In the genomic region with DNA sequence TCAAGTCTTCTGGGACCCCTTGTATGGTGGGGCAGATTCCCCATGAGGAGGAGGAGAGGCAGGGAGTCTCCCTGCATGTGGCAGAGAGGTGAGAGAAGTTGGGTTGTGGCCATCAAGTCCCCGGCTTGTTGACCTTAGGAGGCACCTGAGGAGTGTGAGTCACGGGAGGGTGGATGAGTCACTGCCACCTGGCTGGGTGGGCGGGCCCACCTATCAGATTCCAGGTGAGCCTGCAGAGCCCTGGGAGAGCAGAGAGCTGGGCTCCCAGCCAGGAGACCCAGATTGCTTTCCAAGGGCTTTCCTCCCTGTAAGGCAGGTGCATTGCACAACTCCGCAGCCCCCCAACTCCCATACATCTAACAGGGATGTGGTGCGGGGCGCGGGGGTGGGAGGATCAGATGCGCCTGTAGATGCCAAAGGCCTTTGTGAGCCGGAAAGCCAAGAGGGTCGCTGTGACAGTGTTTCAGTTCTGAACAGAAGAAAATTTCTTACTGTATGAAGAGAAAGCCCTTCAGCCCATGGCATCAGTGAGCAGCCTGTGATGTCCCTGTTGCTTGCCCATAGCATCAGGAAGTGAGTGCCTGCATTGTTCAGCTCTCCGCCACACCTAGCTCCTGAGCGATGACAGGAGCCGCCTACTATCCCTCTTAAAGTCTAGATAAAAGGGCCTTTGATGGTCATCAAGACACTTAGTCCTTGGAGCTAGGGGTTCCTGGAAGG, we compare ENCODE assay signal across 11 mouse cellular contexts. TPM values are rescaled to one million over a fixed set of nuclear protein-coding genes. Genes with fewer than 3 reads are reported as not detected.
DNase-seq lines count a peak whose midpoint lies in the region; ATAC-seq lines count a peak whose summit lies in the region.
"Had no signal": no experiment of that assay in that cellular context is flagged by ENCODE, and none has a peak within 500 bp of the region (broad histone marks: within the 10 kb centered on the region; RNA-seq: fewer than 3 reads in every experiment).

No protein-coding gene starts in this region.

- peak; percentile 13; the same call in 1 of the 2 replicates for ATAC-seq in kidney, embryonic 14.5 days (ENCODE audit: low FRiP score, low TSS enrichment)
- ATAC-seq in lung, embryonic 15.5 days (ENCODE audit: borderline replicate concordance, extremely low read depth, low FRiP score, low TSS enrichment) = peak; percentile 64
- no peak for ATAC-seq in frontal cortex, adult (ENCODE audit: low TSS enrichment)
- ATAC-seq: liver, embryonic 12.5 days had no signal

- H3K27ac ChIP-seq in kidney, embryonic 14.5 days (ENCODE audit: low read depth, low read length) = peak overlapping the region; percentile 48; the same call in 1 of the 2 replicates
- peak overlapping the region; percentile 89 for H3K27ac ChIP-seq in lung, embryonic 15.5 days
- H3K27ac ChIP-seq: embryonic facial prominence, embryonic 12.5 days; liver, embryonic 12.5 days had no signal

- 67% methylated on average over 13 of the region's 13 CpGs for WGBS in kidney, embryonic 14.5 days
- 57% methylated on average over 13 of the region's 13 CpGs for WGBS in lung, embryonic 15.5 days

- no peak overlapping the region for H3K9ac ChIP-seq in kidney, embryonic 14.5 days (ENCODE audit: low read depth, low read length)
- no peak overlapping the region for H3K9ac ChIP-seq in lung, embryonic 15.5 days
- H3K9ac ChIP-seq: embryonic facial prominence, embryonic 12.5 days; liver, embryonic 12.5 days had no signal

- H3K9me3 ChIP-seq in kidney, embryonic 14.5 days (ENCODE audit: control insufficient read depth, low read length) = no peaks in the 10 kb centered on the region
- H3K9me3 ChIP-seq in lung, embryonic 15.5 days = no peaks in the 10 kb centered on the region
- H3K9me3 ChIP-seq: embryonic facial prominence, embryonic 12.5 days; liver, embryonic 12.5 days had no signal

- DNase-seq in urinary bladder, postnatal 14 days (ENCODE audit: low spot score) = peak; percentile 90
- DNase-seq in urinary bladder, adult 2 months (ENCODE audit: low spot score) = no peak
- no peak for DNase-seq in adrenal gland, postnatal 10 days
- no peak for DNase-seq in spleen, adult 12 weeks (ENCODE audit: low spot score)
- DNase-seq: cerebellum, adult 11 months; midbrain, embryonic 14.5 days had no signal

- no peaks in the 10 kb centered on the region for H3K36me3 ChIP-seq in kidney, embryonic 14.5 days (ENCODE audit: control insufficient read depth, insufficient read depth, low read length)
- H3K36me3 ChIP-seq in lung, embryonic 15.5 days = no peaks in the 10 kb centered on the region
- H3K36me3 ChIP-seq: embryonic facial prominence, embryonic 12.5 days; liver, embryonic 12.5 days had no signal

- H3K4me1 ChIP-seq in kidney, embryonic 14.5 days (ENCODE audit: control insufficient read depth, insufficient read depth, low read length) = peaks cover 18% of the 10 kb centered on the region
- H3K4me1 ChIP-seq in lung, embryonic 15.5 days = peaks cover 64% of the 10 kb centered on the region

- no peak overlapping the region for H3K4me2 ChIP-seq in kidney, embryonic 14.5 days (replicated peaks; ENCODE audit: low read depth, low read length)
- H3K4me2 ChIP-seq in lung, embryonic 15.5 days = peak overlapping the region; percentile 14; the same call in 1 of the 2 replicates
- H3K4me2 ChIP-seq: embryonic facial prominence, embryonic 12.5 days; liver, embryonic 12.5 days had no signal

- H3K27me3 ChIP-seq in kidney, embryonic 14.5 days (ENCODE audit: control insufficient read depth, insufficient read depth, low read length) = no peaks in the 10 kb centered on the region
- no peaks in the 10 kb centered on the region for H3K27me3 ChIP-seq in lung, embryonic 15.5 days
- H3K27me3 ChIP-seq: embryonic facial prominence, embryonic 12.5 days had no signal

- no peak overlapping the region for H3K4me3 ChIP-seq in kidney, embryonic 14.5 days (ENCODE audit: low read length)
- no peak overlapping the region for H3K4me3 ChIP-seq in lung, embryonic 15.5 days
- H3K4me3 ChIP-seq: embryonic facial prominence, embryonic 12.5 days; liver, embryonic 12.5 days had no signal

RNA-seq across cellular contexts. Expression of a gene that starts 11.1 kb away (rescaled TPM):
- 4,184 and 4,255 TPM in 2 replicates for polyA plus RNA-seq in urinary bladder, adult 2 months (2012; rRNA removed)
- polyA plus RNA-seq in kidney, embryonic 14.5 days (2014; fragmentation: Nextera tagmentation; extraction: Ambion mirVana) = 57.6 and 84.2 TPM in 2 replicates
- polyA plus RNA-seq in lung, embryonic 15.5 days (2015; fragmentation: Nextera tagmentation; extraction: Ambion mirVana) = 170 and 187 TPM in 2 replicates
- total RNA-seq in adrenal gland, postnatal 10 days (2021) = 100 to 1,000 TPM; 161 to 192 TPM

Comparison
In these comparisons a context has a peak if more than half of its experiments do, and no peak if none do; other contexts are left out.
1. RNA of a gene that starts 11.1 kb away (polyA plus RNA-seq): 4,184 to 4,255 TPM in urinary bladder, adult 2 months; 170 to 187 TPM in lung, embryonic 15.5 days and 57.6 to 84.2 TPM in kidney, embryonic 14.5 days; every median in the first group is over 10 times any median in the second.